Mouse (Mus musculus): Measurements from ENCODE around the gene Samd5. TPM values are rescaled to one million over a fixed set of nuclear protein-coding genes. Genes with fewer than 3 reads are reported as not detected.

Gene Samd5
- polyA plus RNA-seq (2012; rRNA removed; ENCODE audit: low replicate concordance) = 1.9 and 2.0 TPM in 2 replicates

GRCm38 (mm10) chr10:9674561-9675521 lies at the start of gene Samd5:
TSS of gene Samd5 (minus strand) at chr10:9675208.

Other genes starting within 250 kb of the Samd5 start
- 15.6 and 24.5 TPM in 2 replicates for gene Stxbp5, start 225.9 kb upstream of the Samd5 start, polyA plus RNA-seq (2012; rRNA removed; ENCODE audit: low replicate concordance)